Mouse (Mus musculus): ENCODE results near the gene Apcs. TPM values are rescaled to one million over a fixed set of nuclear protein-coding genes. Genes with fewer than 3 reads are reported as not detected.
A peak's percentile ranks its signal among the peaks of the same experiment; 100 is the strongest.

The Apcs gene
- total and polyA plus RNA-seq, 3 experiments: 1.8 to 4.7 (median 3.4) TPM

GRCm38 (mm10) chr1:172876675-172877074, 18.2 kb downstream of the Apcs start:
- in situ Hi-C loops (cut with MboI; ENCODE audit: low pct_ligation_motif_present, low pct_unique_long_range_greater_than_20kb, low sequenced_read_pairs) (no loop called here), dilution Hi-C loops (cut with MboI; ENCODE audit: extremely low pct_ligation_motif_present, extremely low pct_unique_long_range_greater_than_20kb, low sequenced_read_pairs) (no loop called here)

GRCm38 (mm10) chr1:172875265-172875664, 19.6 kb downstream of the Apcs start:
- no peak for DNase-seq (ENCODE audit: extremely low read depth)
- Histone ChIP-seq H3K9ac (ENCODE audit: insufficient read depth, low read depth) (no peak overlapping the region), H3K79me2 (replicated peaks; ENCODE audit: control insufficient read depth, extremely low read depth, insufficient read depth, poor library complexity, severe bottlenecking) (no peaks in the 10 kb centered on the region), H3K4me1 (ENCODE audit: control insufficient read depth in 1 of 2, insufficient read depth in 2 of 2) (peaks cover 15 to 38% of the 10 kb centered on the region in 2 experiments), H3K4me3 (replicated peaks in 1 of 3; ENCODE audit: low read depth in 2 of 3, low read length in 2 of 3, poor library complexity in 1 of 3) (no peak overlapping the region), H3K4me2 (ENCODE audit: insufficient read depth, low read depth, poor library complexity, severe bottlenecking) (no peak overlapping the region), H3K9me3 (replicated peaks; ENCODE audit: low read length) (peaks cover 3% of the 10 kb centered on the region), H3K27ac (ENCODE audit: insufficient read depth, low read depth) (no peak overlapping the region), H3K27me3 (replicated peaks) (no peaks in the 10 kb centered on the region), H3K36me3 (replicated peaks in 1 of 2; ENCODE audit: control insufficient read depth in 1 of 2, insufficient read depth in 1 of 2, low read length in 1 of 2) (no peaks in the 10 kb centered on the region)
- in situ Hi-C loops (cut with MboI; ENCODE audit: low pct_ligation_motif_present, low pct_unique_long_range_greater_than_20kb, low sequenced_read_pairs): no loop called here
- TF ChIP-seq TBP (conservative IDR thresholded peaks at IDR 0.05; ENCODE audit: low read depth, low read length) (no peak), JUN (IDR thresholded peaks at IDR 0.05; ENCODE audit: insufficient read depth, low read depth, low read length) (no peak), MAZ (IDR thresholded peaks at IDR 0.05; ENCODE audit: low read depth, low read length) (no peak), JUND (conservative IDR thresholded peaks at IDR 0.05; ENCODE audit: low read depth, low read length) (no peak), ZNF384 (IDR thresholded peaks at IDR 0.05; ENCODE audit: low read depth, low read length) (no peak), ZMIZ1 (IDR thresholded peaks at IDR 0.05; ENCODE audit: low read depth, low read length) (no peak)
- dilution Hi-C loops (cut with MboI; ENCODE audit: extremely low pct_ligation_motif_present, extremely low pct_unique_long_range_greater_than_20kb, low sequenced_read_pairs): no loop called here

More at GRCm38 (mm10) chr1:172876675-172877074, 18.2 kb downstream of the Apcs start:
- Histone ChIP-seq H3K27ac (ENCODE audit: insufficient read depth, low read depth) (no peak overlapping the region), H3K36me3 (replicated peaks in 1 of 2; ENCODE audit: control insufficient read depth in 1 of 2, insufficient read depth in 1 of 2, low read length in 1 of 2) (no peaks in the 10 kb centered on the region), H3K27me3 (replicated peaks) (no peaks in the 10 kb centered on the region), H3K79me2 (replicated peaks; ENCODE audit: control insufficient read depth, extremely low read depth, insufficient read depth, poor library complexity, severe bottlenecking) (no peaks in the 10 kb centered on the region), H3K9ac (ENCODE audit: insufficient read depth, low read depth) (no peak overlapping the region; the same call in 1 of the 2 replicates), H3K4me2 (ENCODE audit: insufficient read depth, low read depth, poor library complexity, severe bottlenecking) (no peak overlapping the region), H3K4me1 (ENCODE audit: control insufficient read depth in 1 of 2, insufficient read depth in 2 of 2) (peaks cover 13 to 33% of the 10 kb centered on the region in 2 experiments), H3K9me3 (replicated peaks; ENCODE audit: low read length) (peaks cover 3% of the 10 kb centered on the region), H3K4me3 (replicated peaks in 1 of 3; ENCODE audit: low read depth in 2 of 3, low read length in 2 of 3, poor library complexity in 1 of 3) (no peak overlapping the region)
- DNase-seq (ENCODE audit: extremely low read depth): peak; percentile 95
- TF ChIP-seq SIN3A (IDR thresholded peaks at IDR 0.05; ENCODE audit: low read length): no peak; the same call in 1 of the 2 replicates
- no peak for TF ChIP-seq GABPA (IDR thresholded peaks at IDR 0.05; ENCODE audit: insufficient replicate concordance, low read depth, low read length)
- TF ChIP-seq SMC3 (IDR thresholded peaks at IDR 0.05; ENCODE audit: low read depth, low read length): no peak; the same call in 1 of the 2 replicates
- peak; percentile 79 for TF ChIP-seq TCF12 (IDR thresholded peaks at IDR 0.05; ENCODE audit: low read depth, low read length)
- TF ChIP-seq MYC (IDR thresholded peaks at IDR 0.05; ENCODE audit: low read depth, low read length): 0 out of 2 replicates have a peak, but pooled peaks have one; percentile 25
- TF ChIP-seq EP300 (IDR thresholded peaks at IDR 0.05; ENCODE audit: low read length): peak; percentile 69
- 0 out of 2 replicates have a peak, but pooled peaks have one; percentile 36 for TF ChIP-seq POLR2A (IDR thresholded peaks at IDR 0.05; ENCODE audit: low read depth, low read length)
- peak; percentile 38; the same call in 1 of the 2 replicates for TF ChIP-seq NELFE (IDR thresholded peaks at IDR 0.05; ENCODE audit: low read depth, low read length)
- TF ChIP-seq USF2 (conservative IDR thresholded peaks at IDR 0.05; ENCODE audit: low read depth, low read length): no peak
- TF ChIP-seq ETS1 (conservative IDR thresholded peaks at IDR 0.05; ENCODE audit: low read depth, low read length): peak; percentile 33
- peak; percentile 21; the same call in 1 of the 2 replicates for TF ChIP-seq ZMIZ1 (IDR thresholded peaks at IDR 0.05; ENCODE audit: low read depth, low read length)
- peak; percentile 67; the same call in 1 of the 2 replicates for TF ChIP-seq CHD2 (IDR thresholded peaks at IDR 0.05; ENCODE audit: low read length)
- peak; percentile 57; the same call in 1 of the 2 replicates for TF ChIP-seq MEF2A (IDR thresholded peaks at IDR 0.05; ENCODE audit: borderline replicate concordance, low read depth, low read length)
- TF ChIP-seq HCFC1 (IDR thresholded peaks at IDR 0.05; ENCODE audit: low read depth, low read length): peak; percentile 32
- TF ChIP-seq MAZ (IDR thresholded peaks at IDR 0.05; ENCODE audit: low read depth, low read length): 0 out of 2 replicates have a peak, but pooled peaks have one; percentile 57
- no peak for TF ChIP-seq CTCF (conservative IDR thresholded peaks at IDR 0.05 in 1 of 2, IDR thresholded peaks at IDR 0.05 in 1 of 2; ENCODE audit: low read depth in 2 of 2, low read length in 2 of 2)
- no peak for TF ChIP-seq ELF1 (IDR thresholded peaks at IDR 0.05; ENCODE audit: low read depth, low read length)
- TF ChIP-seq E2F4 (IDR thresholded peaks at IDR 0.05; ENCODE audit: insufficient replicate concordance, low read depth, low read length): no peak
- TF ChIP-seq TBP (conservative IDR thresholded peaks at IDR 0.05; ENCODE audit: low read depth, low read length): peak; percentile 62; the same call in 1 of the 2 replicates
- TF ChIP-seq IRF4 (IDR thresholded peaks at IDR 0.05; ENCODE audit: low read depth, low read length): peak; percentile 77
- TF ChIP-seq RAD21 (IDR thresholded peaks at IDR 0.05; ENCODE audit: low read depth, low read length): peak; percentile 10
